ENCODE assay signal across 8 mouse cellular contexts in the genomic region with DNA sequence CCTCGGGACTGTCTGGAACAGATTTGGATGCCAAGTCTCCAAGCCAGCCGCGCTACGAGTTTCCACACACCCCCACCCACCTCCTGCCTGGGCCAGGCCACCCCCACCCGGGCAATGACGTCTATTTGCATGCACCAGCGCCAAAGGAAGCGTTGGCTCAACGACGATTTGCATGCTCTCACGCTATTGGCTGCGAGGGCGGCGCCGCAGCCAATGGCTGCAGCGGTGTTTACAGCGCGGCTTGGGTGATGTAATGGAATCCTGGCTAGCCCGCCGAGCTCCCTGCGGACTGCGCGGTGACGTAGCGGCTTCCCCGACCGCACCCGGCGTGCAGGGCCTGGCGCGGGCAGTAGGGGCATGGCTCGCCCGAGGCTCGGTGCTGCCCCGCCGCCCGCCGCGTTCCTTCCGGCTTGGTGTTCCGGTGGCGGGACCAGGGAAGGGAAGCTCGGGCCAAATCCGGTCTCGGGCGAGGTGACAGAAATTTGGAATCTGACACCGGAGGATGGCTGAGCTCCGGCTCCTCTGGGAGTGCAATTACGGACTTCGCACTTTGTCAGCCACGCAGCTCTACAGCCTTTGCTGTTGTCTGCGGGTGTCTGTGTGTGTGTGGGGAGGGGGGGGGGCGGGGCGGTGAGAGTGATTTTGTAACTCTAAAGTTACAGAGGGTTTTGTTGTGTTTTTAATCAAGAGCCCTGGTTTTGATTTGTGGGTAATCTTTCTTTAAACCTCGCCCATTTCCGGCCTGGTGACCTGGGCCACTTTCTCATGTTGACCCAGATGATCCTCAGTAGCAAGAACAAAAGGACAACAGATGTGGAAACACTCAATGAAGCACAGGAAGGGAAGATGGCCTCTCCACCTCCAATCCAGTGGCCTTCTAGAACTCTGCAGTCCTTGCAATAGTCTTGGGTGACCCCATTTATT. TPM values are rescaled to one million over a fixed set of nuclear protein-coding genes. Genes with fewer than 3 reads are reported as not detected.
DNase-seq lines count a peak whose midpoint lies in the region; ATAC-seq lines count a peak whose summit lies in the region.

No protein-coding gene starts in this region.

- H3K4me2 ChIP-seq in heart, embryonic 13.5 days = peak overlapping the region; percentile 71
- H3K4me2 ChIP-seq in liver, embryonic 12.5 days = peak overlapping the region; percentile 66
- peak overlapping the region; percentile 76 for H3K4me2 ChIP-seq in stomach, embryonic 15.5 days

- peak; percentile 94 for ATAC-seq in heart, embryonic 13.5 days (ENCODE audit: extremely low read depth, insufficient number of reproducible peaks, low FRiP score, low TSS enrichment)
- ATAC-seq in liver, embryonic 12.5 days = peak; percentile 99
- peak; percentile 96 for ATAC-seq in stomach, embryonic 15.5 days (ENCODE audit: insufficient read depth, low FRiP score, low read depth)

- H3K4me3 ChIP-seq in brown adipose tissue, adult 24 weeks (ENCODE audit: insufficient read depth, low read depth, low read length) = peak overlapping the region; percentile 40
- peak overlapping the region; percentile 51 for H3K4me3 ChIP-seq in heart, embryonic 13.5 days
- H3K4me3 ChIP-seq in liver, embryonic 12.5 days = peak overlapping the region; percentile 39
- H3K4me3 ChIP-seq in stomach, embryonic 15.5 days (replicated peaks) = peak overlapping the region; percentile 47

- 2% methylated on average over 56 of the region's 56 CpGs for WGBS in heart, embryonic 13.5 days
- 3% methylated on average over 56 of the region's 56 CpGs for WGBS in liver, embryonic 12.5 days (ENCODE audit: insufficient replicate concordance)
- WGBS in stomach, embryonic 15.5 days = 2% methylated on average over 50 of the region's 56 CpGs

- peak; percentile 100 for DNase-seq in CD4-positive helper T cell, adult 2 months (ENCODE audit: low read depth, low spot score)
- peak; percentile 81 for DNase-seq in fat pad, adult 2 months (ENCODE audit: extremely low read depth, low read depth, low spot score)
- peak; percentile 98 for DNase-seq in kidney, postnatal 10 days
- DNase-seq in natural killer cell, adult 2 months (ENCODE audit: low spot score in 2 of 2) = peak; percentile 95 to 96

- H3K36me3 ChIP-seq in heart, embryonic 13.5 days = no peaks in the 10 kb centered on the region
- H3K36me3 ChIP-seq in liver, embryonic 12.5 days = no peaks in the 10 kb centered on the region
- H3K36me3 ChIP-seq in stomach, embryonic 15.5 days = no peaks in the 10 kb centered on the region

- peak overlapping the region; percentile 81 for H3K9ac ChIP-seq in heart, embryonic 13.5 days
- H3K9ac ChIP-seq in liver, embryonic 12.5 days = peak overlapping the region; percentile 54
- peak overlapping the region; percentile 29; the same call in 1 of the 2 replicates for H3K9ac ChIP-seq in stomach, embryonic 15.5 days

- 0 out of 2 replicates have a peak, but pooled peaks cover 2% of the 10 kb centered on the region for H3K27me3 ChIP-seq in heart, embryonic 13.5 days (replicated peaks)
- peaks cover 15% of the 10 kb centered on the region for H3K27me3 ChIP-seq in liver, embryonic 12.5 days (replicated peaks)
- H3K27me3 ChIP-seq in stomach, embryonic 15.5 days (replicated peaks) = no peaks in the 10 kb centered on the region

- H3K27ac ChIP-seq in brown adipose tissue, adult 24 weeks (replicated peaks; ENCODE audit: low read depth, low read length) = peak overlapping the region; percentile 88
- peak overlapping the region; percentile 94 for H3K27ac ChIP-seq in heart, embryonic 13.5 days (replicated peaks)
- peak overlapping the region; percentile 31; the same call in 1 of the 2 replicates for H3K27ac ChIP-seq in liver, embryonic 12.5 days
- H3K27ac ChIP-seq in stomach, embryonic 15.5 days = peak overlapping the region; percentile 92

- H3K4me1 ChIP-seq in brown adipose tissue, adult 24 weeks (ENCODE audit: control insufficient read depth, insufficient read depth, insufficient read length, low read length) = peaks cover 6% of the 10 kb centered on the region
- H3K4me1 ChIP-seq in heart, embryonic 13.5 days = peaks cover 51% of the 10 kb centered on the region
- H3K4me1 ChIP-seq in liver, embryonic 12.5 days = peaks cover 29% of the 10 kb centered on the region
- H3K4me1 ChIP-seq in stomach, embryonic 15.5 days = peaks cover 21% of the 10 kb centered on the region

- H3K9me3 ChIP-seq in heart, embryonic 13.5 days = no peaks in the 10 kb centered on the region
- H3K9me3 ChIP-seq in liver, embryonic 12.5 days (replicated peaks) = no peaks in the 10 kb centered on the region
- H3K9me3 ChIP-seq in stomach, embryonic 15.5 days = no peaks in the 10 kb centered on the region

RNA-seq across cellular contexts. Expression of a gene that starts 7.6 kb away (rescaled TPM):
- 20.8 and 136 TPM in 2 replicates for polyA plus RNA-seq in brown adipose tissue, adult 24 weeks (2012; ENCODE audit: insufficient read depth, insufficient read length, missing spikeins)
- 10.4 and 10.8 TPM in 2 replicates for polyA plus RNA-seq in heart, embryonic 13.5 days (2015; fragmentation: Nextera tagmentation; extraction: Ambion mirVana)
- polyA plus RNA-seq in liver, embryonic 12.5 days (2016; fragmentation: Nextera tagmentation; extraction: Ambion mirVana) = 0.83 and 1.0 TPM in 2 replicates
- polyA plus RNA-seq in stomach, embryonic 15.5 days (2015; fragmentation: Nextera tagmentation; extraction: Ambion mirVana) = 10.6 and 11.2 TPM in 2 replicates

RNA-seq across cellular contexts. Expression of a gene that starts 22.5 kb away (rescaled TPM):
- polyA plus RNA-seq in brown adipose tissue, adult 24 weeks (2012; ENCODE audit: insufficient read depth, insufficient read length, missing spikeins) = 1.7 and 3.7 TPM in 2 replicates
- polyA plus RNA-seq in heart, embryonic 13.5 days (2015; fragmentation: Nextera tagmentation; extraction: Ambion mirVana) = 3.8 and 4.4 TPM in 2 replicates
- polyA plus RNA-seq in liver, embryonic 12.5 days (2016; fragmentation: Nextera tagmentation; extraction: Ambion mirVana) = 0.81 and 1.3 TPM in 2 replicates
- polyA plus RNA-seq in stomach, embryonic 15.5 days (2015; fragmentation: Nextera tagmentation; extraction: Ambion mirVana) = 6.0 and 7.3 TPM in 2 replicates

RNA-seq across cellular contexts. Expression of a gene that starts 37.6 kb away (rescaled TPM):
- polyA plus RNA-seq in brown adipose tissue, adult 24 weeks (2012; ENCODE audit: insufficient read depth, insufficient read length, missing spikeins) = 34.8 and 38.0 TPM in 2 replicates
- 50.6 and 56.1 TPM in 2 replicates for polyA plus RNA-seq in heart, embryonic 13.5 days (2015; fragmentation: Nextera tagmentation; extraction: Ambion mirVana)
- polyA plus RNA-seq in liver, embryonic 12.5 days (2016; fragmentation: Nextera tagmentation; extraction: Ambion mirVana) = 31.5 and 31.7 TPM in 2 replicates
- polyA plus RNA-seq in stomach, embryonic 15.5 days (2015; fragmentation: Nextera tagmentation; extraction: Ambion mirVana) = 66.0 and 66.4 TPM in 2 replicates

RNA-seq across cellular contexts. Expression of a gene that starts 46.5 kb away (rescaled TPM):
- polyA plus RNA-seq in brown adipose tissue, adult 24 weeks (2012; ENCODE audit: insufficient read depth, insufficient read length, missing spikeins) = 0.91 TPM in 1 of 2 replicates, not detected in the other
- polyA plus RNA-seq in heart, embryonic 13.5 days (2015; fragmentation: Nextera tagmentation; extraction: Ambion mirVana) = 2.4 and 3.0 TPM in 2 replicates
- polyA plus RNA-seq in liver, embryonic 12.5 days (2016; fragmentation: Nextera tagmentation; extraction: Ambion mirVana) = 0.17 and 0.19 TPM in 2 replicates
- 9.5 and 11.6 TPM in 2 replicates for polyA plus RNA-seq in stomach, embryonic 15.5 days (2015; fragmentation: Nextera tagmentation; extraction: Ambion mirVana)

Comparison
In these comparisons a context has a peak if more than half of its experiments do, and no peak if none do; other contexts are left out.
1. Peak in every context shown above with its lines: DNase-seq, ATAC-seq, H3K4me3 ChIP-seq and H3K27ac ChIP-seq.
2. H3K27ac ChIP-seq: peak in every context shown above with its lines; median percentile 94 in heart, embryonic 13.5 days; 92 in stomach, embryonic 15.5 days; 88 in brown adipose tissue, adult 24 weeks; 31 in liver, embryonic 12.5 days.
3. H3K9ac ChIP-seq: peak in every context shown above with its lines; median percentile 81 in heart, embryonic 13.5 days; 54 in liver, embryonic 12.5 days; 29 in stomach, embryonic 15.5 days.